Mouse (Mus musculus): ENCODE measurements around the gene Tcl1b1. TPM values are rescaled to one million over a fixed set of nuclear protein-coding genes. Genes with fewer than 3 reads are reported as not detected.
"Not testable (repeated sequence)": the region's sequence is repeated elsewhere in the genome, so short reads cannot be mapped to it uniquely, and the experiment has no call there.

The Tcl1b1 gene
- not detected in 2 replicates for polyA plus RNA-seq (2012; rRNA removed)

GRCm38 (mm10) chr12:105159390-105159789, at the start of gene Tcl1b1:
Gene Tcl1b1 (plus strand): TSS chr12:105159690.
- no peak for DNase-seq (ENCODE audit: low spot score)

- DNase-seq (ENCODE audit: low spot score): no peak
Observed at GRCm38 (mm10) chr12:105109812-105110211, 49.7 kb upstream of the Tcl1b1 start.

- DNase-seq (ENCODE audit: low spot score): no peak
Observed at GRCm38 (mm10) chr12:105112321-105112988, 47.0 kb upstream of the Tcl1b1 start.

GRCm38 (mm10) chr12:105116648-105117047, 42.8 kb upstream of the Tcl1b1 start:
- DNase-seq (ENCODE audit: low spot score): no peak

GRCm38 (mm10) chr12:105125362-105125761, 34.1 kb upstream of the Tcl1b1 start:
- no peak for DNase-seq (ENCODE audit: low spot score)

- DNase-seq (ENCODE audit: low spot score): no peak
Observed at GRCm38 (mm10) chr12:105126516-105126915, 33.0 kb upstream of the Tcl1b1 start.

GRCm38 (mm10) chr12:105127607-105128006, 31.9 kb upstream of the Tcl1b1 start:
- DNase-seq (ENCODE audit: low spot score): no peak

- DNase-seq (ENCODE audit: low spot score): not testable (repeated sequence)
Observed at GRCm38 (mm10) chr12:105129494-105130205, 29.8 kb upstream of the Tcl1b1 start.

GRCm38 (mm10) chr12:105134167-105134566, 25.3 kb upstream of the Tcl1b1 start:
- DNase-seq (ENCODE audit: low spot score): not testable (repeated sequence)

- DNase-seq (ENCODE audit: low spot score): not testable (repeated sequence)
Observed at GRCm38 (mm10) chr12:105134826-105135225, 24.7 kb upstream of the Tcl1b1 start.

- DNase-seq (ENCODE audit: low spot score): not testable (repeated sequence)
Observed at GRCm38 (mm10) chr12:105137729-105138128, 21.8 kb upstream of the Tcl1b1 start.

- DNase-seq (ENCODE audit: low spot score): no peak
Observed at GRCm38 (mm10) chr12:105143096-105143495, 16.4 kb upstream of the Tcl1b1 start.

- not testable (repeated sequence) for DNase-seq (ENCODE audit: low spot score)
Observed at GRCm38 (mm10) chr12:105144928-105145327, 14.6 kb upstream of the Tcl1b1 start.

GRCm38 (mm10) chr12:105145714-105146113, 13.8 kb upstream of the Tcl1b1 start, which contains the start of gene Tcl1b2:
Gene Tcl1b2 (plus strand): TSS chr12:105146014.
- DNase-seq (ENCODE audit: low spot score): no peak

GRCm38 (mm10) chr12:105155286-105155685, 4.2 kb upstream of the Tcl1b1 start:
- DNase-seq (ENCODE audit: low spot score): not testable (repeated sequence)

GRCm38 (mm10) chr12:105158842-105159241, 648 bp upstream of the Tcl1b1 start:
- no peak for DNase-seq (ENCODE audit: low spot score)

- no peak for DNase-seq (ENCODE audit: low spot score)
Observed at GRCm38 (mm10) chr12:105166734-105167133, 7.2 kb downstream of the Tcl1b1 start.

- DNase-seq (ENCODE audit: low spot score): no peak
Observed at GRCm38 (mm10) chr12:105173366-105173765, 13.9 kb downstream of the Tcl1b1 start.

- peak; percentile 40 for DNase-seq (ENCODE audit: low spot score)
Observed at GRCm38 (mm10) chr12:105174318-105174717, 14.8 kb downstream of the Tcl1b1 start.

- not testable (repeated sequence) for DNase-seq (ENCODE audit: low spot score)
Observed at GRCm38 (mm10) chr12:105176044-105176443, 16.6 kb downstream of the Tcl1b1 start, which contains the start of gene Tcl1b5. Gene Tcl1b5 (plus strand): TSS chr12:105176344.

- not testable (repeated sequence) for DNase-seq (ENCODE audit: low spot score)
Observed at GRCm38 (mm10) chr12:105181040-105181644, 21.7 kb downstream of the Tcl1b1 start.

- DNase-seq (ENCODE audit: low spot score): not testable (repeated sequence)
Observed at GRCm38 (mm10) chr12:105188980-105189379, 29.5 kb downstream of the Tcl1b1 start.
